In genomic region chr6:17464281-17465025, GRCm38 (mm10) we compare ENCODE assay signal across 8 mouse cellular contexts. TPM values are rescaled to one million over a fixed set of nuclear protein-coding genes. Genes with fewer than 3 reads are reported as not detected.
A peak's percentile ranks its signal among the peaks of the same experiment; 100 is the strongest.
DNase-seq lines count a peak whose midpoint lies in the region; ATAC-seq and TF ChIP-seq lines count a peak whose summit lies in the region.

No protein-coding gene starts in this region.

- peak overlapping the region; percentile 94 for H3K4me2 ChIP-seq in heart, embryonic 13.5 days
- peak overlapping the region; percentile 99 for H3K4me2 ChIP-seq in hindbrain, embryonic 15.5 days
- H3K4me2 ChIP-seq in liver, embryonic 15.5 days: peak overlapping the region; percentile 60
- H3K4me2 ChIP-seq in stomach, embryonic 16.5 days (ENCODE audit: low read depth, low read length): peak overlapping the region; percentile 86

- H3K9ac ChIP-seq in heart, embryonic 13.5 days: peak overlapping the region; percentile 85
- peak overlapping the region; percentile 51; the same call in 1 of the 2 replicates for H3K9ac ChIP-seq in hindbrain, embryonic 15.5 days
- H3K9ac ChIP-seq in liver, embryonic 15.5 days: peak overlapping the region; percentile 49; the same call in 1 of the 2 replicates
- peak overlapping the region; percentile 82 for H3K9ac ChIP-seq in stomach, embryonic 16.5 days (ENCODE audit: low read length)

- DNase-seq in heart, adult 11 months: no peak
- no peak for DNase-seq in gastrocnemius, postnatal 4 days (ENCODE audit: low spot score in 2 of 2)
- no peak for DNase-seq in cerebellum, adult 8-10 months

- ATAC-seq in heart, embryonic 13.5 days (ENCODE audit: extremely low read depth, insufficient number of reproducible peaks, low FRiP score, low TSS enrichment): no peak
- ATAC-seq in hindbrain, embryonic 15.5 days (ENCODE audit: low FRiP score, low read depth): peak; percentile 47; the same call in 1 of the 2 replicates
- ATAC-seq in liver, embryonic 15.5 days (ENCODE audit: insufficient read depth): peak; percentile 45; the same call in 1 of the 2 replicates
- peak; percentile 80 for ATAC-seq in stomach, embryonic 16.5 days (ENCODE audit: insufficient read depth, low FRiP score)

- no peak for TF ChIP-seq CTCF in bone marrow macrophage, adult 2 months (IDR thresholded peaks at IDR 0.05; ENCODE audit: low read depth, low read length)

- peaks cover 15% of the 10 kb centered on the region; the same call in 1 of the 2 replicates for H3K4me1 ChIP-seq in heart, embryonic 13.5 days
- no peaks in the 10 kb centered on the region for H3K4me1 ChIP-seq in bone marrow macrophage, adult 2 months (ENCODE audit: control insufficient read depth, insufficient read depth, low read length)
- H3K4me1 ChIP-seq in hindbrain, embryonic 15.5 days (replicated peaks): peaks cover 21% of the 10 kb centered on the region
- no peaks in the 10 kb centered on the region for H3K4me1 ChIP-seq in liver, embryonic 15.5 days (replicated peaks)
- 0 out of 2 replicates have a peak, but pooled peaks cover 3% of the 10 kb centered on the region for H3K4me1 ChIP-seq in stomach, embryonic 16.5 days (ENCODE audit: control insufficient read depth, insufficient read depth, low read length)

- H3K9me3 ChIP-seq in heart, embryonic 13.5 days: no peaks in the 10 kb centered on the region
- no peaks in the 10 kb centered on the region for H3K9me3 ChIP-seq in hindbrain, embryonic 15.5 days
- no peaks in the 10 kb centered on the region for H3K9me3 ChIP-seq in liver, embryonic 15.5 days (replicated peaks)
- H3K9me3 ChIP-seq in stomach, embryonic 16.5 days (replicated peaks; ENCODE audit: control insufficient read depth, low read length): no peaks in the 10 kb centered on the region

- H3K4me3 ChIP-seq in heart, embryonic 13.5 days: peak overlapping the region; percentile 79
- peak overlapping the region; percentile 54 for H3K4me3 ChIP-seq in bone marrow macrophage, adult 2 months (ENCODE audit: insufficient read depth, low read length)
- peak overlapping the region; percentile 84 for H3K4me3 ChIP-seq in hindbrain, embryonic 15.5 days
- H3K4me3 ChIP-seq in liver, embryonic 15.5 days (replicated peaks): peak overlapping the region; percentile 57
- peak overlapping the region; percentile 69 for H3K4me3 ChIP-seq in stomach, embryonic 16.5 days (replicated peaks; ENCODE audit: low read length)

- TF ChIP-seq POLR2A in bone marrow macrophage, adult 2 months (IDR thresholded peaks at IDR 0.05; ENCODE audit: borderline replicate concordance, low read depth, low read length): no peak

- no peaks in the 10 kb centered on the region for H3K36me3 ChIP-seq in heart, embryonic 13.5 days
- H3K36me3 ChIP-seq in hindbrain, embryonic 15.5 days: no peaks in the 10 kb centered on the region
- H3K36me3 ChIP-seq in liver, embryonic 15.5 days (replicated peaks): no peaks in the 10 kb centered on the region
- H3K36me3 ChIP-seq in stomach, embryonic 16.5 days (ENCODE audit: control insufficient read depth, insufficient read depth, low read length): no peaks in the 10 kb centered on the region

- H3K27ac ChIP-seq in heart, embryonic 13.5 days (replicated peaks): 0 out of 2 replicates have a peak overlapping the region, but pooled peaks have one; percentile 12
- H3K27ac ChIP-seq in bone marrow macrophage, adult 2 months (ENCODE audit: insufficient read depth, low read depth, low read length): no peak overlapping the region
- no peak overlapping the region for H3K27ac ChIP-seq in hindbrain, embryonic 15.5 days (replicated peaks)
- peak overlapping the region; percentile 64; the same call in 1 of the 2 replicates for H3K27ac ChIP-seq in liver, embryonic 15.5 days (replicated peaks)
- peak overlapping the region; percentile 88 for H3K27ac ChIP-seq in stomach, embryonic 16.5 days (ENCODE audit: low read length)

- H3K27me3 ChIP-seq in heart, embryonic 13.5 days (replicated peaks): peaks cover 38% of the 10 kb centered on the region
- H3K27me3 ChIP-seq in hindbrain, embryonic 15.5 days: peaks cover 32% of the 10 kb centered on the region
- H3K27me3 ChIP-seq in liver, embryonic 15.5 days: peaks cover 15% of the 10 kb centered on the region
- no peaks in the 10 kb centered on the region for H3K27me3 ChIP-seq in stomach, embryonic 16.5 days (ENCODE audit: control insufficient read depth, insufficient read depth, low read length)

- WGBS in heart, embryonic 13.5 days: 10% methylated on average over 15 of the region's 15 CpGs
- 9% methylated on average over 15 of the region's 15 CpGs for WGBS in hindbrain, embryonic 15.5 days
- WGBS in liver, embryonic 15.5 days (ENCODE audit: insufficient replicate concordance): 8% methylated on average over 15 of the region's 15 CpGs
- WGBS in stomach, embryonic 16.5 days: 5% methylated on average over 15 of the region's 15 CpGs

RNA-seq across cellular contexts. Expression of gene Met, which starts 0.9 kb away (rescaled TPM):
- polyA plus RNA-seq in heart, embryonic 13.5 days (2015; fragmentation: Nextera tagmentation; extraction: Ambion mirVana): 1.7 and 1.9 TPM in 2 replicates
- 0.31 and 1.3 TPM in 2 replicates for polyA plus RNA-seq in bone marrow macrophage, adult 2 months (2012; ENCODE audit: insufficient read depth, insufficient read length, missing spikeins)
- 2.1 and 2.8 TPM in 2 replicates for polyA plus RNA-seq in hindbrain, embryonic 15.5 days (2015; fragmentation: Nextera tagmentation; extraction: Ambion mirVana)
- polyA plus RNA-seq in liver, embryonic 15.5 days (2015; fragmentation: Nextera tagmentation; extraction: Ambion mirVana): 5.4 and 5.8 TPM in 2 replicates
- 12.3 and 13.4 TPM in 2 replicates for polyA plus RNA-seq in stomach, embryonic 16.5 days (2015; fragmentation: Nextera tagmentation; extraction: Ambion mirVana)
- total RNA-seq in gastrocnemius, postnatal 4 days (2021): 10 to 100 TPM; 14.7 to 15.0 TPM

Comparison
In these comparisons a context has a peak if more than half of its experiments do, and no peak if none do; other contexts are left out.
1. H3K27ac ChIP-seq: peak in heart, embryonic 13.5 days (single experiment), liver, embryonic 15.5 days (single experiment) and stomach, embryonic 16.5 days (single experiment); none in bone marrow macrophage, adult 2 months (single experiment) and hindbrain, embryonic 15.5 days (single experiment).
2. Peak in every context shown above with its lines, with median percentiles within 50 percentile points of each other: H3K4me2 ChIP-seq, H3K4me3 ChIP-seq and H3K9ac ChIP-seq.